Mouse (Mus musculus): ENCODE measurements around the gene Bloc1s2.
"Not testable (repeated sequence)": the region's sequence is repeated elsewhere in the genome, so short reads cannot be mapped to it uniquely, and the experiment has no call there.

Bloc1s2 gene

DNA sequence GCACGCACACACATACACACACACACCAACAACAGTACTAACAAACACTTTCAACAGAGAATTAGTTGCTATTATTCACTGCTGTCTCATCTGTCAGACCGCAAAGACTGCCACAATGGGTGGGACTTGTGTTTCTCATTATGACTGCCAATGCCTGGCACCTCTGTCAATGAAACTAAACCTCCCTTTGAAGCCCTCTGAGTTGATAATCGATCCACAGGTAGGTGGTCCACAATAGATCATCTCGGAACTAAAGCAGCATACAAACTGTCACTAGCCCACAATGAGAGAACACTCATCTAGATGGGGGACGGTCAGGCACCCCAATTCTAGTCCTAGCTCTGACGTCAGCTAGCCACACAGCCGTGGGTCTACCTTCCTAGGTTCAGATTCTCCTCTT lies 25.1 kb downstream of the Bloc1s2 start:
- DNase-seq: no peak

DNA sequence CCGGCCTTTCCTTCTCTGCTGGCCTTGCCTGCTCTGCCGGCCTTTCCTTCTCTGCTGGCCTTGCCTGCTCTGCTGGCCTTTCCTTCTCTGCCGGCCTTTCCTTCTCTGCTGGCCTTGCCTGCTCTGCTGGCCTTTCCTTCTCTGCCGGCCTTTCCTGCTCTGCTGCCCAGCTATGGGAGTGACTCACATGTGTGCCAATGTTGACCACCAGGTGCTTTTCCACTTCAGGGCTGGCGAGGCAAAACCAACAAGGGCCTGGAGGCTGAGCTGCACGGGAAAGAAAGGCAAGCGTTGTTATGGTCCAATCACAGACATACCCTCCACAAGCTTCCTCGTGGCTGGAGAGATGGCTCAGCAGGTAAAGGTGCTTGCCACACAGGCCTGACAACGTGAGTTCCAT lies 25.6 kb downstream of the Bloc1s2 start:
- not testable (repeated sequence) for DNase-seq

DNA sequence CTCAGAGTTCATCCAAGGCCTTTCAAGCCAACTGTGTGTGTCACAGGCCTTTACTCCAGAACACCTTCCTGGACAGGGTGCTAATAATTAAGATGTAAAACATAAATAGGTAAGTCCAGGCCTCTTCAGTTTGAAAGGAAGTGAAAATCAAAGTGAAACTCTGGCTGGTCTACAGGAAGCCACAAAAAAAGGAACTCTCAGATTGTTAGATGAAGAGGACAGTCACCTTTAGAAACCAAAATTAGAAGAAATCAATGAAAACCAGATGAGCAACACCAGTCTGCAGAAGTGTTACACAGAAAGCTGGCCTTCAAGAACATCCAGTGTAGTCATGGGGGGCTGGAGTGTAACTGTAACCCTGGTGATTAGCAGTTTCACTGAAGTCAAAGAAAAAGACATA lies 28.5 kb downstream of the Bloc1s2 start:
- no peak for DNase-seq

DNA sequence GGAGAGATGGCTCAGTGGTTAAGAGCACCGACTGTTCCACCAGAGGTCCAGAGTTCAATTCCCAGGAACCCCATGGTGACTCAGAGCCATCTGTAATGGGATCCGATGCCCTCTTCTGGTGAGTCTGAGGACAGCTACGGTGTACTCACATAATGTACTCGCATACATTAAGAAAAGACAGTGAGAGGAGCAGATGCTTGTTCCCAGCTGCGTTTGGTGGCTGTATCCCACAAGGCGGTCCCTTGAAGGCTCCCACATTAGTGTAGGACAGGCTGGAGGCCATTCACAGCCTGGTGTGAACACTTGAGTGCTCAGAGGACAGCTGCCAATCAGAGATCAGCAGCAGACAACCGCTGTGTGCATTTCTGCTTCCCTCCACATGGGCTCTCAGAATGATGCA lies 34.5 kb downstream of the Bloc1s2 start:
- no peak for DNase-seq

DNA sequence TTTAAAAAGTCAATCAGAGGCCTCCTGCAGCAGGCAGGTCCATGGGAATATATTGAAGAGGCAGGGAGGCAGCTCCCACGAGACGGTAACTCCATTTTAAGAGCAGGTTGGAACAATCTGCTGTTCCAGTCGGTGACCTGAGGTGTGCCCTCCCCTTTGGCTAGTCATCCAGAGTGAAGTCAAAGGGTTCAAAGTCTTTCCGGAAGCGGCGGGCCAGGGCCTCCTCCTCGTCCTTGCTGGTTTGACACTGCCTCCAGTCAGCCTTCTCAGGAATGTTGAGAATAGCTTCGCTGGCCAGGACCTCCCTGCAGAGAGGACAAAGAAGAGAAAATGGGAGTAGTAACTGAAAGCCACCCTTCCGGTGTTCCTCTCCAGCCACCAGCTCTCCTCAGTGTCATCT lies 35.9 kb downstream of the Bloc1s2 start:
- no peak for DNase-seq

DNA sequence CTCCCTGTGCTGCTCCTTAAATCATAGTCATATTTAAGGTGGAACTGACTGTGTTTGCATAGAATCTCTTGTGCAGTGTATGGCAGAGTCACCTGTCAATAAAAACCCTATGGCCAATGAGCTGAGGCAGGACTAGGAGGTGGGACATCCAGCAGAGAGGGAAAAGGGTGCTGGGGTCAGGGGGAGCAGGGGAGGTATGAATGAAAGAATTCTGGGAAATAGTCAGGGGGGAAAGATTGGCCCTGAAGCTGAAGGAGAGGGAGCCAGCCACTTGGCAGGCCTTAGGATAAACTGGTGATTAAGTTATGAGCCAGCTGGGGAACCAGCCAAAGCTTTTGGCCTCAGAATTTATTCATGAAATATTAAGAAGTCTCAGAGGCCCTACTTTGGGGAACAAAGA lies 37.2 kb downstream of the Bloc1s2 start:
- peak; percentile 18 for DNase-seq

DNA sequence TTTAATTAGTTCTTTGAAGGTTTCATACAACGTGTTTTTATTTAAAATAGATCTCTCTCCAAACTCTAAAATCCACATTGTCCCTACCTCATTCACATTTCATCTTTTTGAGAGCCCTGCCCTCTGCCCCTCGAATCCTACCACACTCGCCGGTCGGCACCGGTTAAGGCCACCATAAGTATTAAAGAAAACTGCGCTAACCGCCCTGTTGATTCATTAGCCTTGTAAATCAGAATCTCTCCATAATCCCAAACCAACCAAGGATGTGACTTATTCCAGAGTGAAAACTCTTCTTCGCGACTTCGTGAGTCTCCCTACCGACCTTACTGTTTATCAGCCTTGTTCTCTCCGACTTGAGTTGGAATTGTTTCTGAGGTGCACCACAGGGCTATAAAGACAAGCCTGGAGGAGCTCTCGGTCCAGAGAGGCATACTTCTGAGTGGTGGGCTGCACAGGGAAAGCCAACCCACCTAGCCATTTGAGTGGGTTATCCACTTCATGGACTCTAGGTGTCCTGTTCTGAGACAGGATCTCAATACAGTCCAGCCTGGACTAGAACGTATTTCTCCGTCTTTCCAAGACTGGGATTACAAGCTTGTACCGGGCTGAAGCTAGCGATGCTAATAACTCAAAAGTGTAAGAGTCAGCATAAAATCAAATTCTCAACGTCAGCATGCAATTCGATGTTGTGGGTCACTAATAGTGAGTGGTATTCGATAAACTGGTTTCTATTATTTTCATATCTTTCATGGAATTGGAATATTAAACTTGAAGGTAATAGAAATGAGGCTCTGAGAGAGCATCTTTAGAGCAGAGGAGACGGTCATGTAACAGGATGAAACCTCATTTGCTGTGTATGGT lies 38.4 kb downstream of the Bloc1s2 start:
- peak; percentile 14 for DNase-seq

DNA sequence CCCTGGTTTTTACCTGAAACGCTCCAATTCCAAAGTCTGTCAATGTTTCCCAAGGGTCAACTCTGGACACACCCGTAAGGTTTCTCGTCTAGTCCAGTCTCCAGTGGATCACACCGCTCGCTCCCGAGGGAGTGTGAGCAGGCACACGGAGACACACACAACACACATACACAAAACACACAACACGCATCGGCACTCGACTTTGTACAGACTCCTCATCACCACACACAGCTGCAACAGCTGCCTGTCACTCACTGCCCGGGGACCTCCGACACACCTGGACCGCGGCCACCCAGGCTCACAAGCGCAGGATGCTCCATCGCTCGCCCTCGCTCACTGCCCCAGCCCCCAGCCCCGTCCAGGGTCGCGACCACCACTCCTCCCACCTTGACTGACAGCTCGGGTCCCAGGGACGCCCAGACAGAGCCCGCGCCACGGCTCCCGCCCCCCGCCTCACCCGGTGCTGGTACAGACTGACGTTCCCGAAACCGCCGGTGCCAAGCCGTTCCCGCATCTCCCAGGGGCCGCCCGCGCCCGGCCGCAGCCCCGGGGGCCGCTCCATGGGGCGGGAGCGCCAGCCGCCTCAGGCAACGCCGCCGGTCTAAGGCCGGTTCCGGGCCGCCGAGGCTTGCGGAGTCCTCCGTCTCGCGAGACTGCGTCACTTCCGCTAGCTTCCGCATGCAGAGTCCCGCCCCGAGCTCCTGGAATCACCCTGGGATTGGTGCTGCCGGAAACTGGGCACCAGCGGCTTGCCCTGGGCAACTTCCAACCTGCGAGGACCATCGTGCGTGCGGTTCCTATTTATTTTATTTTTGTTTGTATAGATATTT lies 39.2 kb downstream of the Bloc1s2 start, which contains the start of gene Chuk:
Gene Chuk (minus strand): TSS at position 650 of the 830 bp plus-strand sequence.
- peak; percentile 95 for DNase-seq

DNA sequence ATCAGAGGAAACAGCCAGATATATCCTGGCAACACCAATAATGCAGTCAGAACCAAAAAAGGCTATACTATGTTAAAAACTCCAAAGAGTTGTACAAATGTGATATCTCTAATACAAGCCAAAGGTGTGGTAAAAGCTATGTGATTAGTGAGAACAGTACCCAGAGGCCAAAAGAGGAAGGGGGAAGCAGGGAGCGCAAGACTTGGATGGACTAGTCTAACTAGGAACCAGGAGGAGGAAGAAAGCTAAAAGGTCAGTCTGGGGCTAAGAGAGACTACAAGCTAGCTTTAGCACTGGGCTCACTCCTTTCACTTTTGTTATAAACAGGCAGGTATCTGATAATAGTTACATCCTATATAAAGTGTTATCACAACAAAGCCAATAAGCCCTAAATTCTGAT lies 41.9 kb downstream of the Bloc1s2 start:
- DNase-seq: no peak

DNA sequence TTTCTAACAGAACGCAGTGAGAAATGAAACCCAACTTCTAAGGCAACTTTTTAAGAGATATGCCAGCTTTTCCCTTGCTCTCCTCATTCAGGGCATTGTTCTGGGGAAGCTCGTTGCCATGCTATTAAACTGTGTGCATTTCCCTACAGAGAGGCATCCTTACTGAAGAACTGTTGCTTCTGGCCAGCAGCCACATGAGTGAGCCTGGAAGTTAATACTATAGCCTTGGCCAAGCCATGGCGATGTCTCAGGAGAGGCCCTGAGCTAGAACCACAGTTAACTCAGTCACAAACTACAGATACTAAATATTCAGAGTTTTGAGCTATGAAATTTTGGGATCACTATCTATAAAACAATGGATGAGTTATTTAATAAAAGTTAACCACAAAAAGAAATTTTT lies 43.2 kb downstream of the Bloc1s2 start:
- no peak for DNase-seq

DNA sequence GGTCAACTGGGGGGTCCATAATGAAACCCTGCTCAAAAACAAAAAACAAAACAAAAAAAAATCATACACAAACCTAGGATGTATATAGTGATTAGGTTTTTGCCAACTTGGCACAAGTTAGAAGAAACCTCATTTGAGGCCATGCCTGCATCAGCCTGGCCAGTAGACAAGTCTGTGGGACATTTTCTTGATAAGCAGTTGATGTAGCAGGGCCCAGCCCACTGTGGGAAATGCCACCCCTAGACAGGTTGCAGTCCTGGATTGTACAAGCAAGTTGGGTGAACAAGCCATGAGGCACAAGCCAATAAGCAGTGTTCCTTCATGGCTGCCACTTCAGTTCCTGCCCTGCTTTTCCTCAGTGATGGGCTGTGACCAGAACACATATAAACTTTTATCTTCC lies 45.4 kb downstream of the Bloc1s2 start:
- no peak for DNase-seq

Measured in cerebellum, adult 9-11 months (tissue).